Mouse (Mus musculus): ENCODE results near the gene Rbm19.

DNA sequence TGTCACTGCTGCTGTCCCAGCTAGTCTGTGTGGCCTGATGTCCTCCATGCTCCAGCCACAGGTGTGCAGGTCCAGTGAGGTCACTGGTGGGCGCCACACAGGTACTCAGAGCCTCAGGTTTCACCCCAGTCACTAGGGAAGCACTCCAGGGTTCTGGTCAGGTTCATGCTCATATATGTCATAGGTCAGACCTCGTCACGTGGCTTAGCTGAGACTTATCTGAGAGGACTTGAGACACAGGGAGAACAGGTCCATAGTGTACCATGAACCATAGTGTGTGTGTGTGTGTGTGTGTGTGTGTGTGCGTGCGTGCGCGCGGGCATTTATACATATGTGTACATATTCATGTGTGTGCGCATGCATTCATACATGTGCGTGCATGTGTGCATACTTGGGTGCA, 46.4 kb downstream of the Rbm19 start:
- TF ChIP-seq GATA1 (IDR thresholded peaks at IDR 0.05; ENCODE audit: borderline replicate concordance, low read length) (no peak), FLI1 (IDR thresholded peaks at IDR 0.05; ENCODE audit: low read length) (no peak)

Data from megakaryocyte, embryonic 14.5 days (primary cell).